Mouse (Mus musculus) heart, postnatal 0 days (tissue): ENCODE measurements around the gene Rmi2. TPM values are rescaled to one million over a fixed set of nuclear protein-coding genes. Genes with fewer than 3 reads are reported as not detected.

ENCODE experiments used
- ATAC-seq: fragments of 200-750 bp; cut with Nextera tagmentation; 2 replicates; pipeline ENCODE4 v1.8.0; 2017; ENCODE audit warnings: low read depth, moderate number of reproducible peaks, moderate library complexity; ENCODE audit not compliant: insufficient read depth
- DNase-seq: peaks from one replicate; pipeline ENCODE4 v3.0.0-alpha.2; 2016; ENCODE audit warnings: low spot score
- H3K27ac ChIP-seq: fragments of 300-500 bp; sonication (generic); 2 replicates; pipeline ENCODE4 v1.5.1; 2014; ENCODE audit warnings: low read depth, mild to moderate bottlenecking
- H3K27me3 ChIP-seq: fragments of 300-500 bp; sonication (generic); 2 replicates; pipeline ENCODE4 v1.6.1; 2014; ENCODE audit warnings: low read length, mixed read lengths; ENCODE audit not compliant: control insufficient read depth, insufficient read depth
- H3K36me3 ChIP-seq: fragments of 300-500 bp; sonication (generic); replicated peaks from 2 replicates; pipeline ENCODE4 v1.6.1; 2014; ENCODE audit warnings: low read length, mixed read lengths; ENCODE audit not compliant: control insufficient read depth, insufficient read depth
- H3K4me1 ChIP-seq: fragments of 300-500 bp; sonication (generic); 2 replicates; pipeline ENCODE4 v1.6.1; 2014; ENCODE audit warnings: antibody characterized with exemption; ENCODE audit not compliant: control insufficient read depth, insufficient read depth
- H3K4me2 ChIP-seq: fragments of 300-500 bp; sonication (generic); 2 replicates; pipeline ENCODE4 v1.6.1; 2014; ENCODE audit warnings: low read depth, mild to moderate bottlenecking, low read length, moderate library complexity
- H3K4me3 ChIP-seq: fragments of 300-500 bp; sonication (generic); 2 replicates; pipeline ENCODE4 v1.5.1; 2014; ENCODE audit warnings: low read depth, low read length
- H3K9ac ChIP-seq: fragments of 300-500 bp; sonication (generic); replicated peaks from 2 replicates; pipeline ENCODE4 v1.6.1; 2014; ENCODE audit warnings: low read depth, low read length, mixed read lengths
- H3K9me3 ChIP-seq: fragments of 300-500 bp; sonication (generic); replicated peaks from 2 replicates; pipeline ENCODE4 v1.6.1; 2016; ENCODE audit warnings: low read length; ENCODE audit not compliant: control insufficient read depth
- CTCF ChIP-seq: IDR thresholded peaks from 2 replicates; pipeline ENCODE4 v1.5.1; 2016; ENCODE audit warnings: antibody characterized with exemption, control low read depth, low read depth
- EP300 ChIP-seq: IDR thresholded peaks from 2 replicates; pipeline ENCODE4 v1.6.1; 2016; ENCODE audit warnings: antibody characterized with exemption, low read depth
- WGBS: fragments of 180-500 bp; shearing (Covaris S2); extraction: QIAGEN DNeasy Blood & Tissue Kit; methylation state at CpG from one replicate; pipeline ENCODE4 v1.1.7; 2014; 5-methylcytosine and 5-hydroxymethylcytosine counted together
- polyA plus RNA-seq: library from polyadenylated mRNA; unstranded; fragments of >200 nt; fragmentation: Nextera tagmentation; extraction: Ambion mirVana; gene quantifications from 2 replicates; pipeline ENCODE4 v1.2.1, GENCODE M21; 2015
- total RNA-seq: library from RNA; depleted of rRNA; stranded (reverse); fragments of >200 nt; gene quantifications from 2 replicates; pipeline ENCODE4 v1.2.3, GENCODE M21; 2014; ENCODE audit warnings: low replicate concordance

Rmi2 gene
- total and polyA plus RNA-seq, 2 experiments from 2014 or later = 0.83 to 1.6 TPM

DNA sequence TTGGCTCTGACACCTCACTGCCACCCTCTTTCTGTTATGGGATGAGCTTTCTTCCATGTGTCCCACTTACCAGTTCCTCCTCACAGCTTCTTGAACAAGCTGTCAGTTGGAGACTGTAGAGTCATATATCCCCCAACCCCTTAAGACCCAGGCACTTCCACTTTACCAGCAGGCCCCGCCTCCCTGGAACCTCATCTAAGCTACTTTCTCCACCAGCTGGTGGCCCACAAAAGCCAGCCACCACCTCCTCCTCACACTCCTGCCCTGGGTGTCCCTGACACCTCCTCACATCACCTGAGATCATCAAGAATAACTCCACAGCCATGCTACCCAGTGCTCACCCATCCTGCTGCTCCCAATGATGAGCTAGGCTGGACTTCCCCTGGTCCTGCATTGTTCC lies 65.9 kb downstream of the Rmi2 start:
- Histone ChIP-seq H3K9me3 (no peaks in the 10 kb centered on the region; the same call in 1 of the 2 replicates), H3K4me2 (no peak overlapping the region), H3K27me3 (no peaks in the 10 kb centered on the region), H3K4me3 (no peak overlapping the region), H3K4me1 (no peaks in the 10 kb centered on the region), H3K9ac (no peak overlapping the region), H3K27ac (no peak overlapping the region), H3K36me3 (no peaks in the 10 kb centered on the region)
- no peak for ATAC-seq
- WGBS = 100% methylated on average over 1 of the region's 1 CpGs
- no peak for DNase-seq
- TF ChIP-seq EP300 (no peak), CTCF (no peak)

DNA sequence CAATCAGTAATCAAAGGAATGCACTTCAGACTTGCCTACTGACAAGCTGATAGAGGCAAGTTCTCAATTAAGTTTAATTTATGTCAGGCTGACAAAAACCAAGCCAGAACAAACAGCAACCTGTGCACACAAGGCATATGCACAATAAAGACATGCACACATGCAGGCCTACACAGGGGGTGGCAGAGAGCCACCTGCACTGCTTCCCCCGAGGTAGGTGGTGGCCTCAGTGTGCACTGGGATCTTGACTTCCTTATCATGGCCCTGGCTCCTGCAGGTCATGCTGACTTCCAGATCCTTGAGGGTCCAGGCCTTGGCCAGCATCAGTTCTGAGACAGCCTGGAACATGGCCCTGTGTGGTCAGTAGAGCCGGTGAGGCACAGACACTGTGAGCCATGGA lies 67.1 kb downstream of the Rmi2 start:
- Histone ChIP-seq H3K4me2 (no peak overlapping the region), H3K4me1 (no peaks in the 10 kb centered on the region), H3K36me3 (no peaks in the 10 kb centered on the region), H3K9me3 (no peaks in the 10 kb centered on the region), H3K9ac (no peak overlapping the region), H3K27me3 (no peaks in the 10 kb centered on the region), H3K4me3 (no peak overlapping the region), H3K27ac (no peak overlapping the region)
- 32% methylated on average over 2 of the region's 2 CpGs for WGBS
- DNase-seq (no peak), ATAC-seq (no peak)
- TF ChIP-seq CTCF = no peak
- no peak for TF ChIP-seq EP300

DNA sequence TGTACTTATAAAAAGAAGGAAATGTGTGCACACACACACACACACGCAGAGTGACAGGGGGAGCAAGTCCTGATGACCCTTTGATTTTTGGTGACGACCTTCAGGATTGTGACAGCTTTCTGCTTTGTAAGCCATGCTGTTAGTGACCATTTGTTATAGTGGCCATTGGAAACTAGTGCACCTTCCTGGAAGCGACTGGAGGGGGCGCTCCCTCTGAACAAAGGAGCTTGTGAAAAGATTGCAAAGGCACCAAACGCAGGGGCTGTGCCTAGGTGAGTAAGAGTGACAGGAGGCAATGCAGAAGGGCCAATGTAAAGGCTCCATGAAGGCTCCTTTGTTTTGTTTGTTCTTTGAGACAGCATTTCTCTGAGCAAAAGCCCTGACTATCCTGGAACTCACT lies 68.0 kb downstream of the Rmi2 start:
- TF ChIP-seq CTCF (no peak), EP300 (no peak)
- 73% methylated on average over 5 of the region's 5 CpGs for WGBS

DNA sequence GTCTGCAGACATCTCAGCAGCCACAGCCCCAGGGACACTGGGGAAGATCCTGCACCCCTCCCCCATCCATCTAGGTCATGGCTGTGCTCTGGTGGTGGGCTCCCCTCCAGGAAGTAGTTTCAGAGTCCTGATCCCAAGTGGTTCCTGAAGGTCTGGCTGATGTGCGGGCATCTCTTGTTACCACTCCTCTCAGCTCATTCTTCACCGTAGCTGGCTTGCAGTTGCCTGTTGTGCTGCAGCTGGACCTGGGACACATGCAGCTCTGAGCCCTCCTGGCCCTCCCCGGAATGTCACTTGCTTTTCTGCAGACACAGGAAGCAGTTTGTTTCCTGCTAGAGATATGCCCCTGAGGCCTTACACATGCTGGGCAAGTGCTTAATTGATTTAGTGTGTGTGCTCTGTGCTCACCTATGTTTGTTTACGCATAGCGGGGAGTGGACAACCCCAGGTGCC lies 70.8 kb downstream of the Rmi2 start:
- Histone ChIP-seq H3K36me3 (no peaks in the 10 kb centered on the region), H3K27ac (no peak overlapping the region), H3K27me3 (no peaks in the 10 kb centered on the region), H3K4me2 (no peak overlapping the region), H3K9ac (no peak overlapping the region), H3K4me3 (no peak overlapping the region), H3K4me1 (no peaks in the 10 kb centered on the region), H3K9me3 (no peaks in the 10 kb centered on the region)
- 40% methylated on average over 5 of the region's 5 CpGs for WGBS
- DNase-seq (no peak), ATAC-seq (0 out of 2 replicates have a peak, but pooled peaks have one; percentile 14)
- no peak for TF ChIP-seq CTCF

More for the DNA sequence above, 68.0 kb downstream of the Rmi2 start:
- DNase-seq (no peak), ATAC-seq (no peak)
- H3K36me3 ChIP-seq = no peaks in the 10 kb centered on the region
- H3K4me2 ChIP-seq = no peak overlapping the region
- no peaks in the 10 kb centered on the region for H3K27me3 ChIP-seq
- no peak overlapping the region for H3K4me3 ChIP-seq
- no peak overlapping the region for H3K27ac ChIP-seq
- no peaks in the 10 kb centered on the region for H3K4me1 ChIP-seq
- H3K9me3 ChIP-seq = no peaks in the 10 kb centered on the region
- no peak overlapping the region for H3K9ac ChIP-seq

DNA sequence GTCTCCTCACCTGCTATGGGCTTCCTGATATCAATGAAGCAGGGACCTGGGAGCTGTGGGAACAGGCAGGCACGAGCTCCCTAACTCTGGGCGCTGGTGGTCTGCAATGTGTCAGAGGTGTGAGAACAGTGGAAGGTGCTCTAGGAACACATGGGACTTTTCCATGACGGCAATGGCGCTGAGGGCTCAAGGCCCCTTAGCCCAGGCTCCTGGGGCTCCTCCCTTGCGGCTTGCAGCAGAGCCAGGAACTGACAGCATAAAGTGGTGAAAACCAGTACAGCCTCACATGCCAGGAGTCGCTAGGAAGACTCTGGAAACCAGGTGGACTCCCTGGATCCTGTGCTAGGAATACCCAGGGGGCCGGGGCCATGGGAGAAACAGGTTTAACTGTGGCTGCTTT lies 75.7 kb downstream of the Rmi2 start:
- Histone ChIP-seq H3K36me3 (no peaks in the 10 kb centered on the region), H3K9me3 (no peaks in the 10 kb centered on the region), H3K4me1 (no peaks in the 10 kb centered on the region), H3K9ac (no peak overlapping the region; the same call in 1 of the 2 replicates), H3K4me2 (no peak overlapping the region), H3K4me3 (no peak overlapping the region), H3K27ac (no peak overlapping the region), H3K27me3 (no peaks in the 10 kb centered on the region)
- DNase-seq (no peak), ATAC-seq (no peak)
- WGBS = 53% methylated on average over 7 of the region's 7 CpGs
- no peak for TF ChIP-seq EP300
- no peak for TF ChIP-seq CTCF

DNA sequence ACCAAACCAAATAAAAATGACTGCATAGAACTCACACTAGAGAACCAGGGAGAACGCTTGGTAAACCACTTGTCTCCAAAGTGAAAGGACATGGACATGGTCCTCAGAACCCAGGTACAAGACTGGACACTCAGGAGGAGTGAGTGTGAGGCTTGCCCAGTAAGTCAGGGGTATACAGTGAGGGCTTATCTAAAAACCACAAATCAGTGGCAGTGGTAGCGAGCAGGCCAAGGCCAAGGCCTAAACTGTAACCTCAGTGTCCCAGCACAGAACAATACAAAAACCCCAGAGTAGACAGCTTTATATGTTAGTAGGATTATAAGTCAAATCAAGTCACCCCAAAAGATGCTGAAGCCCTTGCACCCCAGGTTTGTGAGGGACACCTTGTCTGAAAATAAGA lies 76.2 kb downstream of the Rmi2 start:
- DNase-seq (no peak), ATAC-seq (no peak)
- TF ChIP-seq CTCF (no peak), EP300 (no peak)
- Histone ChIP-seq H3K36me3 (no peaks in the 10 kb centered on the region), H3K4me3 (no peak overlapping the region), H3K9me3 (no peaks in the 10 kb centered on the region), H3K27ac (no peak overlapping the region), H3K4me2 (no peak overlapping the region), H3K4me1 (no peaks in the 10 kb centered on the region), H3K27me3 (no peaks in the 10 kb centered on the region), H3K9ac (no peak overlapping the region; the same call in 1 of the 2 replicates)
- 73% methylated on average over 2 of the region's 2 CpGs for WGBS
